Mouse (Mus musculus): ENCODE measurements at regions not wholly inside any gene's neighbourhood (a gene's known extent, or its start where the extent isn't known, plus 50 kb on each side); places are given as distances from the start of the nearest gene placed in this dataset.

- no peak overlapping the region for H3K4me3 ChIP-seq (ENCODE audit: insufficient read depth, poor library complexity, severe bottlenecking)
- H3K36me3 ChIP-seq (ENCODE audit: control insufficient read depth, insufficient read depth) = no peaks in the 10 kb centered on the region
- no peaks in the 10 kb centered on the region for H3K79me2 ChIP-seq (ENCODE audit: control insufficient read depth, insufficient read depth)
- H3K27me3 ChIP-seq (ENCODE audit: control insufficient read depth, insufficient read depth, insufficient read length) = no peaks in the 10 kb centered on the region
- H3K79me3 ChIP-seq (ENCODE audit: low read depth) = no peaks in the 10 kb centered on the region
- H3ac ChIP-seq (ENCODE audit: control insufficient read depth, insufficient read length, low read depth) = no peak overlapping the region
- TF ChIP-seq MAX (IDR thresholded peaks at IDR 0.05) (no peak), MYOD1 (IDR thresholded peaks at IDR 0.05; ENCODE audit: control insufficient read depth, insufficient read length, low read depth) (no peak), CEBPB (IDR thresholded peaks at IDR 0.05; ENCODE audit: low read depth) (no peak), USF1 (IDR thresholded peaks at IDR 0.05; ENCODE audit: low read depth) (no peak)
Measured at GRCm38 (mm10) chr13:112114741-112115201, 173.5 kb upstream of the Ankrd55 start.

GRCm38 (mm10) chr13:112116101-112116726 lies 172.0 kb upstream of the Ankrd55 start:
- Histone ChIP-seq H3ac (ENCODE audit: control insufficient read depth, insufficient read length, low read depth) (no peak overlapping the region), H3K27me3 (ENCODE audit: control insufficient read depth, insufficient read depth, insufficient read length) (no peaks in the 10 kb centered on the region), H3K79me3 (ENCODE audit: low read depth) (no peaks in the 10 kb centered on the region), H3K79me2 (ENCODE audit: control insufficient read depth, insufficient read depth) (no peaks in the 10 kb centered on the region), H3K36me3 (ENCODE audit: control insufficient read depth, insufficient read depth) (no peaks in the 10 kb centered on the region), H3K4me3 (ENCODE audit: insufficient read depth, poor library complexity, severe bottlenecking) (no peak overlapping the region)
- TF ChIP-seq MYOG (IDR thresholded peaks at IDR 0.05; ENCODE audit: control insufficient read depth, extremely low read depth, insufficient read length) (no peak), CEBPB (IDR thresholded peaks at IDR 0.05; ENCODE audit: low read depth) (no peak), MYOD1 (IDR thresholded peaks at IDR 0.05; ENCODE audit: control insufficient read depth, insufficient read length, low read depth) (no peak), MAX (IDR thresholded peaks at IDR 0.05) (no peak), FOSL1 (IDR thresholded peaks at IDR 0.05; ENCODE audit: insufficient read depth, low read length, poor library complexity, severe bottlenecking) (no peak), CTCF (IDR thresholded peaks at IDR 0.05; ENCODE audit: control insufficient read depth, insufficient read depth, insufficient read length) (no peak), USF1 (IDR thresholded peaks at IDR 0.05; ENCODE audit: low read depth) (no peak)

- Histone ChIP-seq H3ac (ENCODE audit: control insufficient read depth, insufficient read length, low read depth) (no peak overlapping the region), H3K4me3 (ENCODE audit: insufficient read depth, poor library complexity, severe bottlenecking) (no peak overlapping the region), H3K27me3 (ENCODE audit: control insufficient read depth, insufficient read depth, insufficient read length) (no peaks in the 10 kb centered on the region), H3K79me3 (ENCODE audit: low read depth) (no peaks in the 10 kb centered on the region), H3K79me2 (ENCODE audit: control insufficient read depth, insufficient read depth) (no peaks in the 10 kb centered on the region), H3K36me3 (ENCODE audit: control insufficient read depth, insufficient read depth) (no peaks in the 10 kb centered on the region)
- no peak for TF ChIP-seq MYOG (IDR thresholded peaks at IDR 0.05; ENCODE audit: control insufficient read depth, extremely low read depth, insufficient read length)
- TF ChIP-seq MAX (IDR thresholded peaks at IDR 0.05) = no peak
- TF ChIP-seq MYOD1 (IDR thresholded peaks at IDR 0.05; ENCODE audit: control insufficient read depth, insufficient read length, low read depth) = no peak
- no peak for TF ChIP-seq CEBPB (IDR thresholded peaks at IDR 0.05; ENCODE audit: low read depth)
- no peak for TF ChIP-seq CTCF (IDR thresholded peaks at IDR 0.05; ENCODE audit: control insufficient read depth, insufficient read depth, insufficient read length)
- no peak for TF ChIP-seq FOSL1 (IDR thresholded peaks at IDR 0.05; ENCODE audit: insufficient read depth, low read length, poor library complexity, severe bottlenecking)
- TF ChIP-seq USF1 (IDR thresholded peaks at IDR 0.05; ENCODE audit: low read depth) = no peak
Measured at GRCm38 (mm10) chr13:112118564-112118963, 169.7 kb upstream of the Ankrd55 start.

- H3ac ChIP-seq (ENCODE audit: control insufficient read depth, insufficient read length, low read depth) = no peak overlapping the region
- H3K79me3 ChIP-seq (ENCODE audit: low read depth) = no peaks in the 10 kb centered on the region
- H3K36me3 ChIP-seq (ENCODE audit: control insufficient read depth, insufficient read depth) = no peaks in the 10 kb centered on the region
- TF ChIP-seq MYOD1 (IDR thresholded peaks at IDR 0.05; ENCODE audit: control insufficient read depth, insufficient read length, low read depth) (no peak), MYOG (IDR thresholded peaks at IDR 0.05; ENCODE audit: control insufficient read depth, extremely low read depth, insufficient read length) (no peak), USF1 (IDR thresholded peaks at IDR 0.05; ENCODE audit: low read depth) (no peak), FOSL1 (IDR thresholded peaks at IDR 0.05; ENCODE audit: insufficient read depth, low read length, poor library complexity, severe bottlenecking) (no peak), CEBPB (IDR thresholded peaks at IDR 0.05; ENCODE audit: low read depth) (no peak), CTCF (IDR thresholded peaks at IDR 0.05; ENCODE audit: control insufficient read depth, insufficient read depth, insufficient read length) (no peak), MAX (IDR thresholded peaks at IDR 0.05) (no peak)
- no peaks in the 10 kb centered on the region for H3K27me3 ChIP-seq (ENCODE audit: control insufficient read depth, insufficient read depth, insufficient read length)
- H3K4me3 ChIP-seq (ENCODE audit: insufficient read depth, poor library complexity, severe bottlenecking) = no peak overlapping the region
- H3K79me2 ChIP-seq (ENCODE audit: control insufficient read depth, insufficient read depth) = no peaks in the 10 kb centered on the region
Measured at GRCm38 (mm10) chr13:112119611-112120041, 168.6 kb upstream of the Ankrd55 start.

GRCm38 (mm10) chr13:112120346-112120745 lies 167.9 kb upstream of the Ankrd55 start:
- H3K79me2 ChIP-seq (ENCODE audit: control insufficient read depth, insufficient read depth) = no peaks in the 10 kb centered on the region
- H3K79me3 ChIP-seq (ENCODE audit: low read depth) = no peaks in the 10 kb centered on the region
- no peak overlapping the region for H3ac ChIP-seq (ENCODE audit: control insufficient read depth, insufficient read length, low read depth)
- no peak overlapping the region for H3K4me3 ChIP-seq (ENCODE audit: insufficient read depth, poor library complexity, severe bottlenecking)
- TF ChIP-seq MYOD1 (IDR thresholded peaks at IDR 0.05; ENCODE audit: control insufficient read depth, insufficient read length, low read depth) (no peak), FOSL1 (IDR thresholded peaks at IDR 0.05; ENCODE audit: insufficient read depth, low read length, poor library complexity, severe bottlenecking) (no peak), MYOG (IDR thresholded peaks at IDR 0.05; ENCODE audit: control insufficient read depth, extremely low read depth, insufficient read length) (no peak), CTCF (IDR thresholded peaks at IDR 0.05; ENCODE audit: control insufficient read depth, insufficient read depth, insufficient read length) (no peak), CEBPB (IDR thresholded peaks at IDR 0.05; ENCODE audit: low read depth) (no peak), MAX (IDR thresholded peaks at IDR 0.05) (no peak), USF1 (IDR thresholded peaks at IDR 0.05; ENCODE audit: low read depth) (no peak)
- no peaks in the 10 kb centered on the region for H3K36me3 ChIP-seq (ENCODE audit: control insufficient read depth, insufficient read depth)
- H3K27me3 ChIP-seq (ENCODE audit: control insufficient read depth, insufficient read depth, insufficient read length) = no peaks in the 10 kb centered on the region

GRCm38 (mm10) chr13:112121110-112121509 lies 167.1 kb upstream of the Ankrd55 start:
- H3K4me3 ChIP-seq (ENCODE audit: insufficient read depth, poor library complexity, severe bottlenecking) = no peak overlapping the region
- no peaks in the 10 kb centered on the region for H3K27me3 ChIP-seq (ENCODE audit: control insufficient read depth, insufficient read depth, insufficient read length)
- no peak overlapping the region for H3ac ChIP-seq (ENCODE audit: control insufficient read depth, insufficient read length, low read depth)
- H3K36me3 ChIP-seq (ENCODE audit: control insufficient read depth, insufficient read depth) = no peaks in the 10 kb centered on the region
- no peaks in the 10 kb centered on the region for H3K79me3 ChIP-seq (ENCODE audit: low read depth)
- H3K79me2 ChIP-seq (ENCODE audit: control insufficient read depth, insufficient read depth) = no peaks in the 10 kb centered on the region
- TF ChIP-seq CTCF (IDR thresholded peaks at IDR 0.05; ENCODE audit: control insufficient read depth, insufficient read depth, insufficient read length) (no peak), USF1 (IDR thresholded peaks at IDR 0.05; ENCODE audit: low read depth) (no peak), MAX (IDR thresholded peaks at IDR 0.05) (no peak), MYOG (IDR thresholded peaks at IDR 0.05; ENCODE audit: control insufficient read depth, extremely low read depth, insufficient read length) (no peak), MYOD1 (IDR thresholded peaks at IDR 0.05; ENCODE audit: control insufficient read depth, insufficient read length, low read depth) (no peak), CEBPB (IDR thresholded peaks at IDR 0.05; ENCODE audit: low read depth) (no peak), FOSL1 (IDR thresholded peaks at IDR 0.05; ENCODE audit: insufficient read depth, low read length, poor library complexity, severe bottlenecking) (no peak)
